Mouse (Mus musculus) G1E (cell line): ENCODE measurements around the gene Apoa2. TPM values are rescaled to one million over a fixed set of nuclear protein-coding genes. Genes with fewer than 3 reads are reported as not detected.

Experiments
- ATAC-seq: 2 replicates; pipeline ENCODE4 v1.8.0; 2016; ENCODE audit warnings: mild to moderate bottlenecking; ENCODE audit not compliant: insufficient number of reproducible peaks, poor library complexity, low FRiP score, severe bottlenecking; ENCODE audit errors: extremely low read depth
- DNase-seq: peaks from one replicate; pipeline ENCODE4 v3.0.0; 2012; ENCODE audit warnings: low spot score
- H3K27me3 ChIP-seq: 2 replicates; pipeline ENCODE4 v1.6.1; 2012; ENCODE audit warnings: mild to moderate bottlenecking, low read length, inconsistent platforms; ENCODE audit not compliant: insufficient read depth
- H3K36me3 ChIP-seq: replicated peaks from 2 replicates; pipeline ENCODE3; 2012; ENCODE audit warnings: mild to moderate bottlenecking, inconsistent platforms
- H3K4me1 ChIP-seq: 2 replicates; pipeline ENCODE4 v1.6.1; 2012; ENCODE audit warnings: low read depth, low read length, inconsistent platforms, mixed read lengths; ENCODE audit not compliant: insufficient read depth
- H3K4me3 ChIP-seq: 2 replicates; pipeline ENCODE4 v1.5.1; 2012; ENCODE audit warnings: low read depth, mild to moderate bottlenecking, inconsistent platforms, low read length, moderate library complexity, mixed read lengths
- H3K9me3 ChIP-seq: replicated peaks from 2 replicates; pipeline ENCODE4 v1.6.1; 2012; ENCODE audit warnings: inconsistent platforms
- CTCF ChIP-seq: IDR thresholded peaks from 2 replicates; pipeline ENCODE4 v1.5.1; 2012; ENCODE audit warnings: low read depth, low read length, inconsistent platforms, mixed read lengths
- GATA1 ChIP-seq: IDR thresholded peaks from 2 replicates; pipeline ENCODE4 v1.6.1; 2012; ENCODE audit warnings: borderline replicate concordance, low read length, inconsistent platforms, mixed read lengths
- GATA2 ChIP-seq: IDR thresholded peaks from 2 replicates; pipeline ENCODE4 v1.6.1; 2012; ENCODE audit warnings: low read depth, low read length, inconsistent platforms, borderline replicate concordance
- POLR2AphosphoS5 ChIP-seq: IDR thresholded peaks from 2 replicates; pipeline ENCODE4 v1.6.1; 2012; ENCODE audit warnings: low read depth, low read length, inconsistent platforms; ENCODE audit not compliant: insufficient replicate concordance
- TAL1 ChIP-seq: conservative IDR thresholded peaks from 2 replicates; pipeline ENCODE4 v1.6.1; 2012; ENCODE audit warnings: low read depth, low read length, inconsistent platforms, mixed read lengths
- polyA plus RNA-seq: library from polyadenylated mRNA; stranded (reverse); fragments of >175 nt; gene quantifications from 2 replicates; pipeline ENCODE4 v1.2.3, GENCODE M21; 2012
- total RNA-seq, 2 experiments: library from RNA; stranded (forward) in 1 of 2; stranded (reverse) in 1 of 2; fragments of 200-1000 nt in 1 of 2; fragments of >200 nt in 1 of 2; fragmentation: Nextera tagmentation in 1 of 2; gene quantifications; 2 replicates each; pipeline ENCODE4 v1.2.3; 2014 to 2017

The Apoa2 gene
- total RNA-seq (2014; fragmentation: Nextera tagmentation) (not detected in 2 replicates), total RNA-seq (2017) (not detected in 2 replicates), polyA plus RNA-seq (0.17 TPM in 1 of 2 replicates, not detected in the other)

DNA sequence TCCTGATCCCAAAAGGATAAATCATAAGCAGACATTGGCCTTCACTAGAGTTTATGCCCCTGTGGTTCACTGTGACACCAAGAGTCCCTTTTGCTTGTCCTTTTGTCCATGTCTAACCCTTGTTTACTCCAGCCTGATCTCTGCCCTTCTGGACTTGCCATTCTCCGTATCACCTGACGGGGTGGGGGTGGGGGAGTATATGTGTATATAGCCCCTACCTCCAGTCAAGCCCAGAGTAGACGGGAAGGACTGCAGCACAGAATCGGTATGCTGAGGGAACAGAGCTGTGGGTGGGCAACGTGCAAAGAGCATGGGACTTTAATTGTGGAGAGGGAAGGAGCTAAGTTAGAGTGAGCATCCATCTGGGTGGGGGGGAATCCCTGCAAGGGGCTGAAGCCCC, at the start of gene Apoa2:
Apoa2 (plus strand) TSS at position 198 of the 400 bp plus-strand sequence.
- Histone ChIP-seq H3K4me1 (peaks cover 18% of the 10 kb centered on the region), H3K36me3 (peaks cover 12% of the 10 kb centered on the region)
- no peak for ATAC-seq

DNA sequence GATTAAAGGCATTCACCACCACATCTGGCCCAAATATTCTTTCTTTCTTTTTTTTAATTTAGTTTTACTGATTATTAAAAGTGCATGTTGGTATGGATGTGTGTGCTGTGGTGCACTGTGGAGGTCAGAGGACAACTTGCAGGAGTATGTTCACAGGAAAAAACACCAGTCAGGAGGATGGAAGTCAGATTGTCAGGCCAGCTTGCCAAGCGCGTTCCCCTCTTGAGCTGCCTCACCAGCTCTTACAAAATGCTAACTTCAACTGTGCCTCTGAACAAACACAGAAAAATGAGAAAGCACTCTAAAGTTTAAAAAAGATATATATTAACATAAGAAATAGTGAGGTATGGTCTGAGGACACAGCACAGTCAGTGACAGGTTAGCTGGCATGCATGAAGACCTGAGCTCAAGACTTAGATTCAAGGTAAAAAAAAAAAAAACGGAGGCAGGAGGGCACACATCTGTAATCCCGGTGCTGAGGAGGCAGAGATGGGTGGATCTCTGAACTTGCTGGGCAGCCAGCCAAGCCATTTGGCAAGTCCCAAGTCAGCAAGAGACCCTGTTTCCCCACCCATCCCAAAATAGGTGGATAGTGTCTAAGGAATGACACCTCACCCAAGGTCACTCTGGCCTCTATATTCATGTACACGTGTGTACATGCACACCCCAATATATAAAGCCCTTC, 45.2 kb upstream of the Apoa2 start:
- Histone ChIP-seq H3K36me3 (no peaks in the 10 kb centered on the region), H3K9me3 (no peaks in the 10 kb centered on the region), H3K27me3 (peaks cover 21% of the 10 kb centered on the region), H3K4me3 (no peak overlapping the region), H3K4me1 (no peaks in the 10 kb centered on the region)
- TF ChIP-seq GATA1 = no peak
- TF ChIP-seq GATA2 = no peak
- no peak for TF ChIP-seq CTCF
- TF ChIP-seq POLR2AphosphoS5 = no peak
- no peak for TF ChIP-seq TAL1
- DNase-seq = no peak
- no peak for ATAC-seq

More for the DNA sequence above, at the start of gene Apoa2:
- TF ChIP-seq GATA2 (no peak), CTCF (no peak), GATA1 (no peak), TAL1 (no peak), POLR2AphosphoS5 (no peak)
- no peak for DNase-seq
- Histone ChIP-seq H3K27me3 (peaks cover 6% of the 10 kb centered on the region), H3K9me3 (no peaks in the 10 kb centered on the region), H3K4me3 (no peak within 1 kb of the TSS)

DNA sequence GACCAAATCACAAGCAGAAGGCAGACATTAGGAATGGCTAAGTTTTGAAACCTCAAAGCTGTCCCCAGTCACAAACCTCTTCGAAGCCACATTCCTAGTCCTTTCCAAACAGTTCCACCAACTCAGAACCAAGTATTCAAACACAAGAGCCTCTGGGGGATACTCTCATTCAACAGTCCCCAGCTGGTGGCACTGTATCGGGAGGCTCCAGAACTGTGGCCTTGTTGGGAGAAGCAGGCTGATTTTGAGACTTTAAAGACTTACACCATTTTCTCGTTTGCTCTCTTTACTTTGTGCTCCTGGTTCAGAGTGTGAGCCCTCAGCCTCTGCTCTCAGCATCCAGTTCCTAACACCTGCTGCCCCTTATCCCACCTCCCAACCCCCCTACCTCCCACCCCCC, 41.8 kb upstream of the Apoa2 start:
- ATAC-seq (no peak), DNase-seq (no peak)
- Histone ChIP-seq H3K9me3 (no peaks in the 10 kb centered on the region), H3K27me3 (peaks cover 18% of the 10 kb centered on the region; the same call in 1 of the 2 replicates), H3K4me3 (no peak overlapping the region), H3K36me3 (no peaks in the 10 kb centered on the region), H3K4me1 (no peaks in the 10 kb centered on the region)
- TF ChIP-seq POLR2AphosphoS5 (no peak), GATA2 (no peak), GATA1 (no peak)

DNA sequence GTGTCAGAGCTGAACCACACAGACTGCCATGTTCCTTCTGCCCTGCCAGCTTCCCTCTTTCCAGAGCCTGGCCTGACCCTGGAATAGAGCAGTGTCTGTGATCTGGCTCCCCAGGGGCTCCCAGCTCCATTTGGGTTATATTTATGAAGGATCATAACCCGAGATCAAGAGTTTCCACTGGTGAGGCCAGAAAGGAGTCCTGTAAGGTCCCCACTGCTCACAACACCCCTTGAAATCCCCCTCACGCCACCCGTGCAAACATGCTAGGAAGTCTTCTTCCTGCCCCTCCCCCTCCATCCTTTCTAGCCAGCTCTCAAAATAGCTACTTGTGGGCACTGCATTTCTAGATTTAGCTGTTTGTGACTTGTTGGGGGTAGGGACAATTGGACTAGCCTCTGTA, 41.2 kb upstream of the Apoa2 start:
- Histone ChIP-seq H3K9me3 (no peaks in the 10 kb centered on the region), H3K36me3 (no peaks in the 10 kb centered on the region), H3K27me3 (peaks cover 17% of the 10 kb centered on the region; the same call in 1 of the 2 replicates), H3K4me1 (no peaks in the 10 kb centered on the region), H3K4me3 (no peak overlapping the region)
- TF ChIP-seq GATA1 (no peak), TAL1 (no peak)
- ATAC-seq (no peak), DNase-seq (no peak)

DNA sequence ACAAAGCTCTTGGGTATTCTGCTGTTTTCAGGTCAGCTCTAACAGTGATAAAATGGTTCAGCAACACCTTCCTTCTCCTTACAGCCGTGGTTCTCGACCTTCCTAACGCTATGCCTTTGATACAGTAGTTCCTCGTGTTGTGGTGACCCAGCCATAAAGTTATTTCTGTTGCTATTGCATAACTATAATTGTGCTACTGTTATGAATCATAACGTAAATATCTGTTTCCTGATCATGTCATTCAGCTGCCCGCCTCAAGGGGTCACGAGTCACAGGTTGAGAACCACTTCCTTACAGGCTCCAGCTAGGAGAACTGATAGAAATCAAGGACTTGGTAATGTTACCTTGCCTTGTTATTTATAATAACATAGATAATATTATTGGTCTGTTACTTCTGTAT, 40.5 kb upstream of the Apoa2 start:
- DNase-seq (no peak), ATAC-seq (no peak)
- Histone ChIP-seq H3K27me3 (peaks cover 17% of the 10 kb centered on the region; the same call in 1 of the 2 replicates), H3K4me3 (no peak overlapping the region), H3K36me3 (no peaks in the 10 kb centered on the region), H3K4me1 (no peaks in the 10 kb centered on the region), H3K9me3 (no peaks in the 10 kb centered on the region)
- TF ChIP-seq TAL1 = no peak
- TF ChIP-seq POLR2AphosphoS5 = no peak
- TF ChIP-seq GATA2 = no peak
- no peak for TF ChIP-seq CTCF
- TF ChIP-seq GATA1 = no peak

DNA sequence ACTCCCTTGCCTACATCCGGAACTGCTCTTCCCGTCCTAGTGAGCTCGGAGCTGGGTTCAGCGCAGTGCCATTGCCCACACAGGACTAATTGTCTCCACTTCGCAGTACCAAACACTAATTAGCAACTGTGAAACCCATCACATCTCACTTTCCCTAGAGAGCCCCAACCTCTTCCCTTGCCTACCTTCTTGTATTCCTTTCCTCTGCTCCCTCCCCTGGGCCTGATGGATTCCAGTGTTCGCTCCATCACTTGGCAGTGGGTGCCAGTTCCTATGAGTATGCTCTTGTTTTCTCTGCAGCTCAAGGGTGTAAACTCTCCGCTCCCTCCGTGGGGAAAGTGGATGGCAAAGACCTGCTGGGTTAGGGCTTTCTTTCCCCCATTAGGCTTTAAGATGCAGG, 39.2 kb upstream of the Apoa2 start:
- Histone ChIP-seq H3K4me3 (no peak overlapping the region), H3K36me3 (no peaks in the 10 kb centered on the region), H3K27me3 (peaks cover 19% of the 10 kb centered on the region), H3K9me3 (no peaks in the 10 kb centered on the region), H3K4me1 (no peaks in the 10 kb centered on the region)
- DNase-seq (no peak), ATAC-seq (no peak)
- TF ChIP-seq TAL1 (no peak), CTCF (no peak), GATA2 (no peak), GATA1 (no peak), POLR2AphosphoS5 (no peak)
